Mouse (Mus musculus): ENCODE results near the gene Rap2c.

DNA sequence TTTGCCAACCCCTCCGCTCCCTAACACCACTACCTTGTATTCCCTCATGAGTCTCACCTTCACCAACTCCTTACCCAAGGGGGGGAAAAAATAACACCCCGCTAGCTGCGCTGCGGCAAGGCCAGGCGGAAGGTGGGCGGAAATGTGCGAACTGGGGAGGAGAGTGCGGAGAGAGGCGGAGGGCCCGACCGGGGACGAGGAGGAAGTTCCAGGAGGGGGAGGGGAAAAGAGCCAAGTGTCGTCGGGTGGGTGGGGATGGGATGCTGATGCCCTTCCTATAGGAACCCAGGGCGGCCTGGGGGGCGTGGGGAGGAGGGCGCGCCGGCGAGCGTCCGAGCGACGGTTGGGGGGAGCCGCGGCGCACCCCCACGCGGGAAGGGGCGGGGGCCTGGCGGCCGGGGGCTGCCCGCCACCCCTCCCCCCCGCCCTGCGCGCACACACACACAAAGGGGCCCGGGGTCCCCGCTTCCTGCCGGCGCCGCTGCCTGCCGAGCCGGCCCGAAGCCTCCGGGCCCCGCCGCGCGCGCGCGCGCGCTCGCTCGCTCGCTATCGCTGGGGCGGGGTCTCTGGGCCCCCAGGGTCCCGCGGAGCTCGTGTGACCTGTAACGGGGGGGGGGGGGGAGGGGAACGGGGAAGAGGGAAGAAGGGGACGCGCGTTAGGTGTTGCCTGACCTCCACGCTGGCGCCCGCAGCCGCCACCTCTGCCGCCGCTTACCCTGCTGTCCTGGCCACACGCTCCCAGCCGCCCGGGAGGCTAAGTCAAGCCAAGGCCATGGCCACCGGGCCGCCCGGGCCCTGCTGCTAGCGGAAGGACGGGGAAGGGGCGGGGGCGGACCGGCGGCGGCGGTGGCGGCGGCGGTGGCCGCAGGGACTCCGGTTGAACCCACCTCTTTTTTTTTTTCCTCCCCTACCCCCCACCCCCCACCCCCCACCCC is at the start of gene Rap2c:
- TF ChIP-seq GATA1 (IDR thresholded peaks at IDR 0.05; ENCODE audit: low read length) (no peak), TAL1 (IDR thresholded peaks at IDR 0.05; ENCODE audit: low read length) (no peak)

Measured in erythroblast, embryonic 14.5 days (primary cell).